Mouse (Mus musculus) brain, embryonic 14.5 days (tissue): ENCODE results near the gene Naalad2.

Source experiments
- CTCF ChIP-seq: fragments of 200-500 bp; IDR thresholded peaks from 2 replicates; pipeline ENCODE4 v1.5.1; 2012; ENCODE audit warnings: inconsistent platforms, mild to moderate bottlenecking, moderate library complexity, borderline replicate concordance; ENCODE audit not compliant: insufficient read depth, insufficient read length; ENCODE audit errors: extremely low read depth
- POLR2A ChIP-seq: fragments of 200-500 bp; IDR thresholded peaks from 2 replicates; pipeline ENCODE4 v1.6.1; 2012; ENCODE audit warnings: mild to moderate bottlenecking, inconsistent platforms, borderline replicate concordance; ENCODE audit not compliant: poor library complexity, insufficient read depth, insufficient read length, severe bottlenecking; ENCODE audit errors: extremely low read depth

- TF ChIP-seq CTCF, result no peak
- no peak for TF ChIP-seq POLR2A
These were observed 125.3 kb downstream of the Naalad2 start for GRCm38 (mm10) chr9:18277497-18277896.
